ENCODE assay signal across 8 mouse cellular contexts in genomic region chr12:76765354-76765851, GRCm38 (mm10). TPM values are rescaled to one million over a fixed set of nuclear protein-coding genes. Genes with fewer than 3 reads are reported as not detected.
DNase-seq lines count a peak whose midpoint lies in the region; ATAC-seq and TF ChIP-seq lines count a peak whose summit lies in the region.

Gene Churc1 (plus strand): TSS chr12:76765538.
Gene Fntb (plus strand): TSS chr12:76765589.

- peak within 1 kb of the TSS; percentile 67 for H3K27ac ChIP-seq in forebrain, embryonic 13.5 days
- peak within 1 kb of the TSS; percentile 83 for H3K27ac ChIP-seq in liver, postnatal 0 days (ENCODE audit: low read depth)
- H3K27ac ChIP-seq in neural tube, embryonic 14.5 days (ENCODE audit: low read depth, low read length) = peak within 1 kb of the TSS; percentile 79

- intact Hi-C loops in heart, postnatal 10 days (cut with DNase I) = no loop called here

- WGBS in forebrain, embryonic 13.5 days = under 1% methylated on average over 31 of the region's 31 CpGs
- under 1% methylated on average over 31 of the region's 31 CpGs for WGBS in large intestine, adult 2 months
- WGBS in liver, postnatal 0 days (ENCODE audit: insufficient replicate concordance) = under 1% methylated on average over 31 of the region's 31 CpGs
- WGBS in neural tube, embryonic 14.5 days = under 1% methylated on average over 31 of the region's 31 CpGs

- H3K4me2 ChIP-seq in forebrain, embryonic 13.5 days = peak within 1 kb of the TSS; percentile 64
- peak within 1 kb of the TSS; percentile 85 for H3K4me2 ChIP-seq in liver, postnatal 0 days (ENCODE audit: low read depth, low read length)
- peak within 1 kb of the TSS; percentile 56 for H3K4me2 ChIP-seq in neural tube, embryonic 14.5 days (ENCODE audit: low read depth, low read length)

- no peaks in the 10 kb centered on the region for H3K27me3 ChIP-seq in E14TG2a.4 (ENCODE audit: insufficient read depth, low read length)
- H3K27me3 ChIP-seq in forebrain, embryonic 13.5 days = no peaks in the 10 kb centered on the region
- H3K27me3 ChIP-seq in liver, postnatal 0 days (ENCODE audit: insufficient read depth, low read length) = no peaks in the 10 kb centered on the region
- no peaks in the 10 kb centered on the region for H3K27me3 ChIP-seq in neural tube, embryonic 14.5 days (ENCODE audit: control insufficient read depth, insufficient read depth, low read length)

- H3K9me3 ChIP-seq in E14TG2a.4 (ENCODE audit: low read length) = no peaks in the 10 kb centered on the region
- H3K9me3 ChIP-seq in forebrain, embryonic 13.5 days (replicated peaks) = no peaks in the 10 kb centered on the region
- H3K9me3 ChIP-seq in liver, postnatal 0 days (ENCODE audit: low read length) = no peaks in the 10 kb centered on the region
- H3K9me3 ChIP-seq in neural tube, embryonic 14.5 days (ENCODE audit: control insufficient read depth, low read length) = no peaks in the 10 kb centered on the region

- TF ChIP-seq CTCF in E14TG2a.4 (conservative IDR thresholded peaks at IDR 0.05; ENCODE audit: low read length) = no peak
- TF ChIP-seq CTCF in liver, postnatal 0 days (IDR thresholded peaks at IDR 0.05; ENCODE audit: low read depth) = peak; percentile 43

- peak within 1 kb of the TSS; percentile 89 for H3K4me3 ChIP-seq in E14TG2a.4 (replicated peaks; ENCODE audit: low read length)
- H3K4me3 ChIP-seq in forebrain, embryonic 13.5 days = peak within 1 kb of the TSS; percentile 57
- H3K4me3 ChIP-seq in liver, postnatal 0 days (ENCODE audit: low read depth, low read length) = peak within 1 kb of the TSS; percentile 66
- peak within 1 kb of the TSS; percentile 47 for H3K4me3 ChIP-seq in neural tube, embryonic 14.5 days (ENCODE audit: low read depth, low read length)

- H3K9ac ChIP-seq in forebrain, embryonic 13.5 days = peak within 1 kb of the TSS; percentile 67
- H3K9ac ChIP-seq in liver, postnatal 0 days (replicated peaks) = peak within 1 kb of the TSS; percentile 76
- peak within 1 kb of the TSS; percentile 72 for H3K9ac ChIP-seq in neural tube, embryonic 14.5 days (replicated peaks; ENCODE audit: low read depth, low read length)

- peaks cover 33% of the 10 kb centered on the region for H3K4me1 ChIP-seq in E14TG2a.4 (replicated peaks; ENCODE audit: low read depth, low read length)
- H3K4me1 ChIP-seq in forebrain, embryonic 13.5 days = peaks cover 12% of the 10 kb centered on the region
- H3K4me1 ChIP-seq in liver, postnatal 0 days (ENCODE audit: insufficient read depth) = peaks cover 11% of the 10 kb centered on the region
- H3K4me1 ChIP-seq in neural tube, embryonic 14.5 days (ENCODE audit: control insufficient read depth, insufficient read depth, low read length) = no peaks in the 10 kb centered on the region

- peak; percentile 63; the same call in 1 of the 2 replicates for TF ChIP-seq EP300 in liver, postnatal 0 days (IDR thresholded peaks at IDR 0.05; ENCODE audit: low read depth)

- DNase-seq in c-Kit-positive CD71-positive TER-119-positive erythroid progenitor cells, embryonic 14.5 days (ENCODE audit: low spot score) = peak; percentile 100
- DNase-seq in heart, postnatal 10 days = peak; percentile 94 to 96
- peak; percentile 97 for DNase-seq in large intestine, adult 2 months (ENCODE audit: low read depth, low spot score)
- peak; percentile 97 for DNase-seq in liver, postnatal 0 days
- peak; percentile 95 for DNase-seq in testis, postnatal 10 days (ENCODE audit: low spot score)

- peak; percentile 99 for ATAC-seq in forebrain, embryonic 13.5 days
- ATAC-seq in liver, postnatal 0 days = peak; percentile 99
- peak; percentile 98 for ATAC-seq in neural tube, embryonic 14.5 days (ENCODE audit: low read depth)

- no peaks in the 10 kb centered on the region for H3K36me3 ChIP-seq in E14TG2a.4 (ENCODE audit: insufficient read depth, low read length)
- no peaks in the 10 kb centered on the region for H3K36me3 ChIP-seq in forebrain, embryonic 13.5 days (ENCODE audit: poor library complexity, severe bottlenecking)
- no peaks in the 10 kb centered on the region for H3K36me3 ChIP-seq in liver, postnatal 0 days (replicated peaks; ENCODE audit: insufficient read depth, low read length)
- H3K36me3 ChIP-seq in neural tube, embryonic 14.5 days (ENCODE audit: control insufficient read depth, insufficient read depth, low read length) = no peaks in the 10 kb centered on the region

RNA-seq across cellular contexts. Expression of gene Churc1, which starts in this region (rescaled TPM):
- polyA plus RNA-seq in forebrain, embryonic 13.5 days (2015; fragmentation: Nextera tagmentation; extraction: Ambion mirVana) = 116 and 119 TPM in 2 replicates
- total RNA-seq in heart, postnatal 10 days (2021) = 10 to 100 TPM; 77.9 to 91.3 TPM
- polyA plus RNA-seq in large intestine, adult 2 months (2012; rRNA removed) = 57.0 and 81.3 TPM in 2 replicates
- polyA plus RNA-seq in liver, postnatal 0 days (2015; fragmentation: Nextera tagmentation; extraction: Ambion mirVana) = 92.5 and 92.7 TPM in 2 replicates
- polyA plus RNA-seq in neural tube, embryonic 14.5 days (2014; fragmentation: Nextera tagmentation; extraction: Ambion mirVana) = 150 and 179 TPM in 2 replicates

RNA-seq across cellular contexts. Expression of gene Fntb, which starts in this region (rescaled TPM):
- 30.1 and 32.9 TPM in 2 replicates for polyA plus RNA-seq in forebrain, embryonic 13.5 days (2015; fragmentation: Nextera tagmentation; extraction: Ambion mirVana)
- 10 to 100 TPM; 14.7 to 15.4 TPM for total RNA-seq in heart, postnatal 10 days (2021)
- polyA plus RNA-seq in large intestine, adult 2 months (2012; rRNA removed) = 31.8 and 34.9 TPM in 2 replicates
- 14.9 and 16.2 TPM in 2 replicates for polyA plus RNA-seq in liver, postnatal 0 days (2015; fragmentation: Nextera tagmentation; extraction: Ambion mirVana)
- 40.2 and 44.0 TPM in 2 replicates for polyA plus RNA-seq in neural tube, embryonic 14.5 days (2014; fragmentation: Nextera tagmentation; extraction: Ambion mirVana)

Comparison
In these comparisons a context has a peak if more than half of its experiments do, and no peak if none do; other contexts are left out.
1. Peak in every context shown above with its lines: DNase-seq, ATAC-seq, H3K4me3 ChIP-seq and H3K27ac ChIP-seq.